Mouse (Mus musculus): Measurements from ENCODE around the gene Cant1.

DNA sequence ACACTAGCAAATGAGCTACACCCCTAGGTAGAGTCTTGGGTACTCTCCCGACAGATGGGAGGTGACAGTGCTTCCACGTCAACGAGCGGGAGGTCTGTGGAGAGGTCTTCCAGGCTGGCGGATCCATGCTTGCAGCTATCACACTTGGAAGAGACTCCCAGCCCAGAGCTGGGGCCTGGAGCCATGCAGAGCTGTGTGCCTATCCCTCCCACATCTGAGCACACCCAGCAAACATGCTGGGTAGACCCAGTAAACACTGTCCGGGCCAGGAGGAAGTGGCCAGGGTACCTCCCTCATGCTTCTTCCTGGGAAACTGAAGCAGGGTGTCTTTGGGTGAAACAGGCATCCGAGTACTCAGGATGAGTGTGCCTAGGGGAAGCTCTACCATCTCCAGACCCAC, 58.4 kb downstream of the Cant1 start:
- TF ChIP-seq CTCF (conservative IDR thresholded peaks at IDR 0.05; ENCODE audit: low read length) = no peak
- no peak for TF ChIP-seq NANOG (IDR thresholded peaks at IDR 0.05; ENCODE audit: borderline replicate concordance, low read length)
